Mouse (Mus musculus) bone marrow, adult 2 months (tissue): ENCODE data around the gene Tmtc2.

Source experiments
- CTCF ChIP-seq: fragments of 200-500 bp; IDR thresholded peaks from 2 replicates; pipeline ENCODE4 v1.5.1; 2011; ENCODE audit warnings: low read length, control low read depth; ENCODE audit not compliant: control insufficient read depth, insufficient read depth
- POLR2A ChIP-seq: fragments of 200-500 bp; IDR thresholded peaks from 2 replicates; pipeline ENCODE4 v1.6.1; 2011; ENCODE audit warnings: low read depth, mild to moderate bottlenecking, control low read depth, low read length, borderline replicate concordance; ENCODE audit not compliant: control insufficient read depth

DNA sequence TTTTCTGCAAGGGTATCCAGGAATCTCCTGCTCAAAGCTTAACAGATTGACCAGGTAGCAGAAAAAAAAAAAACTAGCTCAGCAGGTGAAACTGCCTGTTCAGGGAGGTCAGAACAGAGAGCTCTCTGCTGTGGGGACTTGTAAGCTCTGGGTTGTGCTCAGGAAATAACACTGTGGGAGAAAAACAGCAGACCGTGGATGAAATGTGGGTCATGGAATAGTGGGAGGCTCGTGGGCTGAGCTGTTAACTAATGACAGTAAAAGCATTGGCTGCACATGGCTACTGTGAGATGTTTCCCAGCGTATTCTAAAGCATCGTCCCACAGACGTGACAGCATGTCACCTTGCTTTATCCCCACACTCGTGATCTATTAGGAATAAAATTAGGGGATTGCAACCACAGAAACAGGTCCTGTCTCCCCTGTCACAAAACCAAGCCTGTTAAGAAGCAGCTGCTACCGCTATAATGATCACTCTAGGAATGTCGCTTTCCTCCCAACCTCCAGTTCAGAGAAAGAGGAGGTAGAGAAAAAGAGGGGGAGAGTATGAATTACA lies 4.1 kb upstream of the Tmtc2 start:
- no peak for TF ChIP-seq CTCF
- no peak for TF ChIP-seq POLR2A
